Mouse (Mus musculus): ENCODE measurements around the gene Spns2.

The Spns2 gene

DNA sequence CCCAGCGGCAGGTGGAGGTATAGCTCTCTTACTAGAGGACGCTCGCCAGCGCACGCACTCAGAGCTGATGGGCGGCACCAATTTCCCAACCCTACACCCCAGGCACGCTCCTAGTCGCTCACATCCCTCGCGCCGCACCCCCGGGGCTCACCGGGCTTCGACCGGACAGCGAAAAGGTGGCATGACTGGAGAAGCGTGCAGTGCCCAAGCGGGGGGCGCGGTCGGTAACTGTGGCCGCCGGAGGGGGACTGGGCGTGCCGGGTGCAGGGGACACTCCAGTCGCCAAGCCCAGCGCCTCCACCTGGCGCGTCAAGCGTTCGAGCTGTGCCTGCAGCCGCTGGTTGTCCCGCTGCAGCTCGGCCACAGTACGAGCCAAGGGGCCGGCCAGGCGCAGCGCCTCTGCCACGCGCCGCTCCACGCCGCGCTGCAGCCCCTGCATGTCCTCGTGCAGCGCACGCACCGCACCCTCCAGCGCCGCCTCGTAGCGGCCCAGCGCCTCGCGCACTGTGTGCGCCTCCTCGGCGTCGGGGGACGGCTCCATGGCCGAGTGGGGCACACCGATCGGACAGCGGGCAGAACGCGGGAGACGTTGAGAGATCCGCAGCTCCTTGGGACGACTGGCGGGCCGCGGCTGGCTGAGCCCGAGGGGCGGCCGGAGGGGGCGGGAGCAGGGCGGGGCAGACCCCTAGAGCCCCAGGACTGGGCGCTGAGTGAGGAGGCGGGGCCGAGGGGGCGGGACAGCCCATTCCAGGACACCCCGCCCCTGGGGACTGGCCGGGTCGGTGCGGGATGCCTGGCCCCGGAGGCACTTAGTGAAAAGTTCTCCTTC lies 78.4 kb downstream of the Spns2 start, which contains the start of gene Smtnl2:
Smtnl2 (minus strand) TSS at position 621 of the 829 bp plus-strand sequence.
- DNase-seq (ENCODE audit: low read depth, low spot score): peak; percentile 85

DNA sequence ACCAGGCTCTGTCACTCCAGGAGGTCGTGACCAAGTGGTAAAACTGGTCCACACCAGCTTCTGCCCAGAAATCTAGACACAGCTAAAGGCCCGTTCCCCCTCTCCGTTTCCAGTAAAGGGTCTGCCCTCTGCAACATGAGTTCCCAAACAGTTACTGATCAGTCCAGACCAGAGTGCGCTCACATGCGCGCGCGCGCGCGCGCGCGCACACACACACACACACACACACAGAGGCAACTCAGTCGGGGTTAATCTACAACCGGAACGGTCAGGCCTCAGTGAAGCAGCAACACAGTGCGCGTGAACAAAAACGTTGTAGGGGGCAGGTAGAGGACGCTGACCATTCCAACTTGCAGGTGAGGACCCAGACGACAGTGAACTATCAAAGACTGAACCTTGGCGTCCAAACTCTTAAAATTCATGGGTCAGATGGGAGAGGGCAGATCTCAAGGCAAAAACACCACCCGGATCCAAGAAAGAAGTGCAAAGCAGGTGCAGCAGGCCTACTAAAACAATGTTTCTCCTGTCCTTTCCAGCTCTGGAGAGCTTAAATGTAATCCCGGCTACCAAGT lies 79.1 kb downstream of the Spns2 start:
- peak; percentile 47 for DNase-seq (ENCODE audit: low read depth, low spot score)

DNA sequence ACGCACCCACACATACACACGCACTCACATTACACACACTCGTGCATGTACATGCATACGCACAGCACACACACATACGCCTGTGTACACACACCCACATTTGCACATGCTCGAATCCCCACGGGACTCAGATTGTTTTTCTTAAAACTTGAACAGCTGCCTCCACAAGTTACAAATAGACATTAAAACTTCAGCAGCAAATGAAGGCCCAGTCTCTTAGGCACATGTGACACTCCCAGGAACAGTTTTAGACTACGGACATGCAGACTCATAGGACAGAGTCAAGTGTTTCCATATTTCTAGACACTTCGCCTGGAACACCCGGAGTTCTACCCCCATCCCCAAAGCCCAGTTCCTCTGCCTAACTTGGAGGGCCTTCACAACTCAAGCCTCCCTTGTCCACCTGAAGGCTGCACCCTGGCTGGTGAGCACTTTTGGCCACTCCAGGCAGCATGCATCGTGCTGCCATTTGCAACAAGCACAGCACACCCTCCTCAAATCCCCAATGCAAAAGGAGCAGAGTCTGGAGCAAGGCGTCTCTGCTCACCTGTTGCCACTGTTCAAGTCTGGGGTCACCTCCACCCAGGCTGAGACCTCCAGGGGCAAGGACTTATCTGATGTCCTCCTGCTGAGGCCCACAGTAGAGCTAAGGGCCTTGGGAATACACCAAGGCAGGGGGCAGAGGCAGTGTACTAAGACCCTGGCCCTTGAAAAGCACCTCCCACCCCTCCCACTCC lies 79.9 kb downstream of the Spns2 start:
- no peak for DNase-seq (ENCODE audit: low read depth, low spot score)

DNA sequence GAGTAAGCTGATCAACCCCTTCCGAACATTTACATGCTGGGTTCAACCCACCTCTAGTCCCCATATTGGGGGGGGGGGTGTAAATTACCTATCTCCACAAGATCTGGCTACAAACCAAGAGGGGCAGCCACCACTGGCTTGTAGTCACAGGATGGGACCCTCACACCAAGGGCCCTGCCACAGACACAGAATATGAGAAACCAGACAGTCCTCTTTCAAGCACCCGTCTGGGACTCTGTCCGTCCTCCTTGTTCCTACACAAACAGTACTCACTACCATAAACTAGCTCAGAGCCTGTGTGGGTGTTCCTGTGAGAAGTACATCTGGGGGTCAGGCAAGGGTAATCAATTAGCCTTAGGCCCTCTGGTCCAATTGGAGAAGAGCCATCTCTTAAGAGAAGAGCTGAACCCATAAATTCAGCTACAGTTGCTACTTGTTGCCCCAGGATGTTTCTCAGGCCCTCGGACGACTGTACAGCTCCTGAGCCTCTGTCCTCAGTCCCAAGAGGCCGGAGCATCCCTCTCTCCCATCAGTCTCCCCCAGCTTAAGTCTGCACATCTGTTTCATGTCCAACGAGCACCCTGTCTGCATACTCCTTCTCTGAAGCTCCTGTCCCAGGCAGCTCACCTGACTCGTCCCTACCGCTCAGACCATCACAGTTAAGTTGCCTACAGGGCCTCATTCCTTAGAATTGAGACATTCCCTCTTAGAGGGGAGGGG lies 81.1 kb downstream of the Spns2 start:
- DNase-seq (ENCODE audit: low read depth, low spot score): no peak

DNA sequence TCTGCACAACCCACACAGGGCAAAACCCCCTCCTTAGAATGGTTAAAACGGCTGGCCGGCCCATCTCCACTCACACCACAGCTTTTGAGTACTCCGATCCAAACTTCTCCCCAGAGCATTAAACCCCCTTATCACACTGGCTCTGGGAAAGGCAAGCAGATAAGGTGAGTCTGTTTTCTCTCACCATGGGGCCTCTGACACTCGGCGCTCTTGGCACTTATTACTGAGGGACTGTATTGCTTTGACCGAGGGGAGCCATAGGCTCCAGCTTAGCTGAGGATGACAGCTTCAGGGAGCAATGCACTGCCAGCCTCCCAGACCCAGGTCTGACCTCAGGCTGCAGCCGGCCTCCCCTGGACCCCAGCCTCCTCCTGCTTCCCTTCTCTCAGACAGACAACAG lies 82.1 kb downstream of the Spns2 start:
- DNase-seq (ENCODE audit: low read depth, low spot score): no peak

DNA sequence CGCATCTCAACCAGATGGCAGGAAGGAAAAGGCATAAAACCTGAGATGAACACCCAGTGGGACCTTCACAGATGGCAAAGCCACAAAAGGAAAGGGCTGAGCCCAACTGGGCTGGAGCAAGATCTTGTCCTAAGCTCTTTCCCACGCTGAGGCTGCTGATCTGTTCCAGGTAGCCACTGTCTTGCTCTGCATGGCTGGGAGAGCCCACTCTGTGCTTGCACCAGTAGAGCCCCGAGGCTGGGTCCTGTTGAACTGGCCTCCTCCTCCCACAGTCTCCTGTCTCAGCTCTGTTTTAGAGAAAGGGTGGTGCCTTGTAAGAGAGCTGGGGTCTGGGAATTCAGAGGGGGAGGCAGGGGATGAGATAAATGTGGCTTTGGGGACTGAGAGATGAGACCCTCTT lies 82.6 kb downstream of the Spns2 start:
- DNase-seq (ENCODE audit: low read depth, low spot score): no peak

DNA sequence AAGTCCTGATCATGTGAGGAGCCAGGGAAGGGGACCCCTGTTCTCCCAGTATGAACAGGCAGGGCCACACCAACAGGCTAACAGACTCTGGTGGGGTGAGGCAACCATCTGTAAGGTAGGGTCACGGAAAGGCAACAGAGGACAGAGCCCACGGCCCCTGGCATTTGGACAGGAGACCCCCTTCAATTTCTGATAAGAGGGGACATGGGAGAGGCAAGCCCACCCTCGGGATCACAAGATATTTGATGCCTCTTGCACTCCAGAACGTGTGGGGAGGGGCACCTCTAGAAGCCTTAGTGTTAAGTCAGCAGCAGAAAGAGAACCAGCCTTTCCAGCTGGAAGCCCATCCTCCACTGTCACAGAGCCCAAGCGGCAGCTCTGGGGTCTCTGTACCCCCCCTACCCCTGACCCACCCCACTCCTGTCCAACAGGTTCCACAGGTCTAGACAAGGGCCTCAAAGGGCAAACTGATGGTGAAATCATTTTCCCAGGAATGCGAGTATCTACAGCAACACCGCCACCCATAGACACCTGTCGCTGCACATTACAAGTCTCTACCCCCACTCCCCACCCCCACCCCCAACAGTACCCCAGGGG lies 83.5 kb downstream of the Spns2 start:
- no peak for DNase-seq (ENCODE audit: low read depth, low spot score)

DNA sequence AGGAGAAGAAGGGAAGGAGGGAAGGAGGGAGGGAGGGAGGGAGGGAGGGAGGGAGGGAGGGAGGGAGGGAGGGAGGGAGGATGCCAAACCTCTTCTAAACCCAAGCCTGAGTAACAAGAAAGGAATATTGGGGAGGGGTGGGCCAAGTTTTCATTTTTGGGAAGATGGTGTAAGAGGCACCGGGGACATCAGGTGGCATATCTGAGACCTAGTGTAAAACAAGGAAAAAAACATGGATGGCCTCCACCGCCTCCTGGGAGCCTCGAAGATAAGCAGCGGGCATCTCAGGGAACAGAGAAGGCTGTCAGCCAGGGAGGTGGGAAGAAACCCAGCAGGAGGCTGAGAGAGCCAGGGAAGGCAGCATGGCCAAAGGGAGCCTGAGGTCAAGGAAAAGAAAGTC lies 84.2 kb downstream of the Spns2 start:
- DNase-seq (ENCODE audit: low read depth, low spot score): no peak

DNA sequence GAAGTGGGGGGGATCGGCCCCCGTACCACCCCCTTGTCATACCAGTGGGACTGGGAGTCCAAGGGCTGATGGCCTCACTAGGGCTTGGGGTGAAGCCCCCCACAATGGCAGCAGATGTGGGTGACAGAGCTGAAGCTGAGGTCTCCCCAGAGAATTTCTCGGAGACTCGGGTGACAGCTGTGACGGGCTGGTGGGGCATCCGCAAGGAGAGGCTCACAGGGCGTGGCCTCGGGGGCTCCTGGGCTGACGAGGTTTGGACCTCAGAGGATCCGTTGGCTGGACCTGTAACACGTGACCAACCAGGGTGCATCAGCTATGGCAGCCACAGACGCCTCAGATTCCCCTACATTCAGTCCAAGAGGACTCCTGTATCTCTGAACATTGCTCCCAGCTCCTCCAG lies 86.7 kb downstream of the Spns2 start:
- no peak for DNase-seq (ENCODE audit: low read depth, low spot score)

DNA sequence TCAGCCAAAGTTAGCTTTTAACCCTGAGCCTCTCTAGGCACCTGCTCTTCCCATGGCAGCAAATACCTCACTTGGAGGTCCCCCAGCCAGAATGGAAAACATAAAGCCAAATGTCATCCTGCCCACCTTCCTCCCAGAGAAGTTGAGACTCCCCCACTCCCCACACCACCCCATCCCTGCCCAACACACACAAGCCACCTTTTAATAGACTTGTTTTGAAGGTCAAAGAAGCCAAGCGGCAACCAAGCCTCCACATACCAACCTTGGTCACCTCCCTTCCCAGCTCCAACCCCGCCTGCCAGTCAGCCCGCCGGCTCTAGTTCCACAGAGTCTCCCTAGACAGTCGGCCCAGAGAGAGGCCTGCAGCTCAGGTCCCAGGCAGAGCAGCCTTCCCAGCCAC lies 87.7 kb downstream of the Spns2 start:
- no peak for DNase-seq (ENCODE audit: low read depth, low spot score)
